Mouse (Mus musculus) ES-Bruce4 (cell line): ENCODE data around the gene Zfp943. TPM values are rescaled to one million over a fixed set of nuclear protein-coding genes. Genes with fewer than 3 reads are reported as not detected.

Experiments used
- H3K27ac ChIP-seq: 2 replicates; pipeline ENCODE4 v1.5.1; 2012; ENCODE audit warnings: low read length, inconsistent platforms; ENCODE audit not compliant: insufficient read depth
- H3K27me3 ChIP-seq: 2 replicates; pipeline ENCODE4 v1.6.1; 2012; ENCODE audit warnings: mild to moderate bottlenecking, low read length, inconsistent platforms; ENCODE audit not compliant: control insufficient read depth, poor library complexity, insufficient read depth, severe bottlenecking
- H3K36me3 ChIP-seq: 2 replicates; pipeline ENCODE4 v1.6.1; 2012; ENCODE audit warnings: inconsistent platforms, mild to moderate bottlenecking, low read length, moderate library complexity; ENCODE audit not compliant: control insufficient read depth, poor library complexity, insufficient read depth, severe bottlenecking
- H3K4me1 ChIP-seq: one replicate; pipeline ENCODE4 v1.8.1; 2011; ENCODE audit warnings: low read length; ENCODE audit not compliant: control insufficient read depth, insufficient read depth
- H3K4me3 ChIP-seq: 2 replicates; pipeline ENCODE4 v1.5.1; 2011; ENCODE audit warnings: low read depth, mild to moderate bottlenecking, low read length
- H3K9ac ChIP-seq: 2 replicates; pipeline ENCODE4 v1.6.1; 2012; ENCODE audit warnings: low read depth, mild to moderate bottlenecking, inconsistent platforms; ENCODE audit not compliant: poor library complexity, severe bottlenecking
- H3K9me3 ChIP-seq: replicated peaks from 2 replicates; pipeline ENCODE4 v1.6.1; 2012; ENCODE audit warnings: mild to moderate bottlenecking, low read length, inconsistent platforms; ENCODE audit not compliant: control insufficient read depth, poor library complexity, insufficient read depth, severe bottlenecking
- CTCF ChIP-seq: IDR thresholded peaks from one replicate; pipeline ENCODE4 v1.8.1; 2011; ENCODE audit warnings: low read depth, low read length
- EP300 ChIP-seq: IDR thresholded peaks from 2 replicates; pipeline ENCODE4 v1.6.1; 2011; ENCODE audit warnings: low read depth, low read length; ENCODE audit not compliant: insufficient read depth
- POLR2A ChIP-seq: IDR thresholded peaks from one replicate; pipeline ENCODE4 v1.8.1; 2011; ENCODE audit warnings: low read length; ENCODE audit not compliant: insufficient read depth
- polyA plus RNA-seq: library from polyadenylated mRNA; stranded (reverse); fragments of >200 nt; gene quantifications from 2 replicates; pipeline ENCODE4 v1.2.4, GENCODE M21; 2011; ENCODE audit warnings: low read depth; ENCODE audit not compliant: missing spikeins, insufficient read depth, insufficient read length

Gene Zfp943
- polyA plus RNA-seq, 1 experiment, result 11.1 TPM

DNA sequence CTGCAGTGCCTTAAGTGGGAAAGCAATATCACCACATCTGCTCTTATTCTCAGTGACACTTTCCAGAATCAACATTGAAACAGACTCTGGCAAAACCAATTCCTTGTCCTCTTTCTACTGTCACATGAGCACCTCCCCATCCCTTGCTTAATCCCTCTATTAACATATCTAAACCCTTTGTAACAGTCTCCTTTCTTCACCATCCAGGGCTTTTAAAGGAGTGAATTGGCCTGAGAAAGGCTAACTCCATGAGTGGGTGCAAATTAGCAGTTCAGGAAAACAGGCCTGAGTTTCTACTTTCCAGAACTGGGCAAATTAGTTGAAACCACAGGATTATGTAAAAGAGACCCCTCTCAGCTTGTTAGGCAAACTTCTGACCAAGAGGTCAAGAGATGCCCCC is 156.4 kb downstream of the Zfp943 start:
- no peaks in the 10 kb centered on the region for H3K9me3 ChIP-seq
- no peak overlapping the region for H3K4me3 ChIP-seq
- H3K9ac ChIP-seq, result no peak overlapping the region
- H3K4me1 ChIP-seq, result peaks cover 3% of the 10 kb centered on the region
- TF ChIP-seq CTCF (no peak), POLR2A (no peak), EP300 (no peak)
- peak overlapping the region; percentile 96 for H3K27ac ChIP-seq
- H3K36me3 ChIP-seq, result no peaks in the 10 kb centered on the region
- H3K27me3 ChIP-seq, result no peaks in the 10 kb centered on the region

Other genes with a start within 250 kb of the Zfp943 start
- 12.1 and 24.0 TPM in 2 replicates for gene Zfp229, start 231.8 kb upstream of the Zfp943 start, polyA plus RNA-seq
- 9.0 and 10.3 TPM in 2 replicates for gene Zfp820, start 116.8 kb upstream of the Zfp943 start, polyA plus RNA-seq
- gene Zfp995, start 52.6 kb upstream of the Zfp943 start, polyA plus RNA-seq, result 21.1 and 22.2 TPM in 2 replicates
- 22.0 and 22.2 TPM in 2 replicates for gene Zfp942, start 88 bp upstream of the Zfp943 start, polyA plus RNA-seq
- gene Zfp947, start 203.6 kb downstream of the Zfp943 start, polyA plus RNA-seq, result 0.99 and 1.5 TPM in 2 replicates